Mouse (Mus musculus) cerebellum, adult 11 months (tissue): ENCODE measurements around the gene Wnt3.
"Not testable (repeated sequence)": the region's sequence is repeated elsewhere in the genome, so short reads cannot be mapped to it uniquely, and the experiment has no call there.

Source experiments
- DNase-seq: peaks from one replicate; pipeline ENCODE4 v3.0.0; 2022

Wnt3 gene

DNA sequence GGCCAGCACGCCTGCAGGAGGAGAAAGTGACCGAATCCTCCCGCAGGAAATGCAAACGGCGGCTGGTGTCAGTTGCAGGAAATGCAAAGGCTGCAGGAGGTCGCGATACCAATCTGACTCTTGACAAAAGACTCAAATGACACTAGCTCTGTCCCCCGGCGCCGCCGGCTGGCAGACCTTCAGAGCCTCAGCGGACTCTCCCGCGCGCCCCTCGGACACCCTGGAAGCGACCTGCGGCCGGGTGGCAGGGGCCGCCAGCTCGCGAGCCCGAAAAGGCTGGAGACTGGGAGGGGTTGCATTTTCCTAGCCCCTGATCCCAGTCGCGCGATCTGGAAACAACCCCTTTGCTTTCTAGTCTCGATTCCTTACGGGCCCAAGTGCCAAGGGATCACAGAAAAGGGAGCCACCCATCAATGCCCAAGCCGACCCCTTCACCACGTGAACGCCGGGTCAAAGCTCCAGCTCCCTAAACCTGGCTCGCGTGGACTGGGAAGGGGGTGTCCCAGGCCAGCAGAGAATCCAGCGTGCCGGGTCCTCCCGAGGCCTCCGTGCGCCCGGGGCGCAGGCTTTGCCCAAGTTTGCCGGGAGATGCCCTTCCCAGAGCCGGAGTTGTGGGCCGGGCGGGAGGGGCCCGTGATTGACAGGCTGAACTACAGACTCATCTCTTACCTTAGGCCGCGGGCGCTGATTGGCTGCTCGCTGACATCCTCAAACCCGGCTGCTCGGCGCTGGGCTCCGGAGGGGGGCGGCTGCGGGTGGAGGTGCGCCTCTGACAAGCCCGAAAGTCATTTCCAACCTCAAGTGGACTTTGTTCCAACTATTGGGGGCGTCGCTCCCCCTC lies at the start of gene Wnt3:
Wnt3 (plus strand) TSS at position 764 of the 841 bp plus-strand sequence.
- DNase-seq = no peak

DNA sequence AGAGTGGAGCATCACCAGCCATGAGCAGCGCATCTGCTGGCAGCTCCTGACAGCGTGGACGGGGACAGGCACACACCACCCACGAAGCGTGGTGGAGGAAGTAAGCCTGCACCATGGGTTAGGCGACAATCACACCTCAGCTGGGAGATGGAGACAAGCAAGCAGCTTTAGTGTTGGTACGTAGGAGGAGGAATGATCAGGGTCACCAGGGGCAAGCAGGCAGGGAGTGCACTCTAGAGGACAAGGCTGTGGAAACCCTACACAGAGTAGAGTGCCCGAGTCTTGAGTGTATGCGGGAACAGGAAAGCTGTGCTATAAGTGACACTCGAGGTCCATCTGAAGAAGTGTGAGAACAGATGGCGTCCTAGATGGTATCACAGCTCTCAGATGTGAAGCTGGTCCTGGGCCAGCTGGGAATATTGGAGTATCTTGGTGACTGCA lies 49.6 kb upstream of the Wnt3 start:
- no peak for DNase-seq

DNA sequence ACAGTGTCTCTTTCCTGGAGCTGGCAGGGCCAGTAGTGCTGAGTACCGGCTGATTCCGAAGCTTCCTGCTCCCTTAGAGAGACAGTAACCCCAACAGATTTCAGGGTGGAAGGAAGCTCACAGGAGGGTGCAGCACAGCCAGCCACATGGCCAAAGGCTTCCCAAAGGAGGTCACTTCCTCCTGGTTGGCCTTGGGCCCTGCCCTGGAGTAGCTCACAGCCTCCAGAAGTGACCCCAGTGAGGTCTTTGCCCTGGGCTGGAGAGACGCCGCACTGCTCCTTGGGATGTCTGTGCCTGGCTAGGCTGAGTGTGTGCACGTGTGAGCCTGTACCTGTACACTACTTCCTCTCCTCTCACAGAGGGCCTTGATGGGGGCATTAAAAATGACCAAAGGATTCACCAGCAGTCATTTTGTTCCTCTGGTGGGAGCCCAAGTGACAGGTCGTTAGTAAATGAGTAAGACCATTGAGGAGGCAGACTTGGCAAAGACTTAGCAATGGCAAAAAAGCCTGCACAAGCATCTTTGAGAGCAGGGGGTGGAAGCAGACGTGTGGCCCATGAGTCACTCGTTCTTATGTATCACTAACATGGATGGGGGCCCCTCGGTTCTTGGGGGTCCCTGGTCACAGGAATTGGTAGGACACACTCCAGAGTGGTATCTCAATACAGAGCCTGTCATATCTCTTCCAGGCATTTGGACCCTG lies 44.5 kb upstream of the Wnt3 start:
- DNase-seq = no peak

DNA sequence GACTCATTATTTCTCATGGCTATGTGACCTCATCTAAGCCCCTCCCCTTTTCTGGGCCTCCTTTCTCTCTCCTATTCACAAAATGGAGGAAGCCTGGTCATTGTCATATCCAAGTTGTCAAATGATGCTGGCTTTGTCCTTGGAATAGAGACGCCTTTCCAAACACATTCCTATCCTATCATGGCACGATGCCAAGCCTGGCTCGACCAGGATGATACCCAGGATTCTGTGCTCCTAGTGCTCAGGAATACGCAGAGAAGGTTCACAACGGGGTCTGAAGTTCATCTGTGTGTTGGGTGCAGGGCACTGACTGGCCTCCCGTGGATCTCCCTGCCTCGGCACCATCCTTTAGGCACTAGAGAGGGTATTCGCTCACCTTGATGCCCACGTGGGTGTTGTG lies 42.4 kb upstream of the Wnt3 start:
- no peak for DNase-seq

DNA sequence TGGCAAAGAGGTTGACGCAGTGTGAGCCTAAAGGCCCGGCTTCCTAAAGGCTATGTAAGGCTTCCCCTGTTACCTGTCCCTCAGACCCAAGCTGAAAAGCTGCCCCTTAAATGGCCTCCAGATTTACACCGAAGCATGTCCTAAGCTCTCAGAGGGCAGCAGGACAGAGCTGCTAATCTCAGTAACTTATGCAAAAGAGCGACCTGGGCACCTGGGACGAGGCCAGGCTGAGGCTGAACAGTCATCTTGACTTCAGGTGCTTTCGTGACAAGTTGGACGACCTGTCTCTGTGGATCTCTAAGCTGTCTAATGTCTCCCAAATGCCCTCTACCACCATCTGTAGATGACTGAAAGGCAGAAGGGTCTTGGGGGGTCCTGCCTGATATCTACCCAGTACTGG lies 41.6 kb upstream of the Wnt3 start:
- no peak for DNase-seq

DNA sequence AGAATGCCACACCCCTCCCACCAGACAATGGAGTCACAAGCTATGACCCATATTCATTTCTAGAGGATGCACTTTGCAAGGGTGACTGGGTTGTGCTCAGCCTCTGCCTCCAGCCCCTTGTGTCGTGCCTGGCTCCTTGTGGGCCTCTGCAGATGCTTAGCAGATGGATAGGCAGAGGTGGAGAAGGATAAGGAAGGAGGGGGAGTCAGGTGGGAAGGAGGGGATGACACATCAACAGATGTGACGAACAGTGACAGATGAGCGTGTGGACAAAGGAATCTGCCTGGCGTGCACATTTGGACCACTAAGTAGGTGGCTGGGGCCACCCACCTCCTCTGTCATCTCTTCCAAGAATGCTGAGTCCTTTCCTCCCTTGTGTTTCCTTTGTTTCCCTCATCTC lies 40.9 kb upstream of the Wnt3 start:
- no peak for DNase-seq

DNA sequence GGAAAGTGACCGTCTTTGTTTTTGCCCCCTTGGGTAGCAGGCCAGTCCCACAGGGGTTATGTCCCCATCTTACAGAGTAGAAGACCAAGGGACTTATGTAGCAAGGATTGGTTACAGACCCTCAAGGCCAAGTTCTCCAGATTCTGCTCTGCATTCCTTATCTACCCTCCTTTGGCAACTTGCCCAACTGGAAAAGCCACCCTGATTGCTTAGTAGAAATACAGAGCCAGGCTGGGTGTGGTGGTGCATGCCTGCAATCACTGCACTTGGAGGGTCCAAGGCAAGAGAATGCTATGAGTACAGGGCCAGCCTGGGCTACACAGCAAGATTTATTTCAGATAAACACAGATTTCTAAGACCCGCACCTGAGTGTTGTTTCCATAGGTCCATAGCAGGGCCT lies 40.0 kb upstream of the Wnt3 start:
- no peak for DNase-seq

DNA sequence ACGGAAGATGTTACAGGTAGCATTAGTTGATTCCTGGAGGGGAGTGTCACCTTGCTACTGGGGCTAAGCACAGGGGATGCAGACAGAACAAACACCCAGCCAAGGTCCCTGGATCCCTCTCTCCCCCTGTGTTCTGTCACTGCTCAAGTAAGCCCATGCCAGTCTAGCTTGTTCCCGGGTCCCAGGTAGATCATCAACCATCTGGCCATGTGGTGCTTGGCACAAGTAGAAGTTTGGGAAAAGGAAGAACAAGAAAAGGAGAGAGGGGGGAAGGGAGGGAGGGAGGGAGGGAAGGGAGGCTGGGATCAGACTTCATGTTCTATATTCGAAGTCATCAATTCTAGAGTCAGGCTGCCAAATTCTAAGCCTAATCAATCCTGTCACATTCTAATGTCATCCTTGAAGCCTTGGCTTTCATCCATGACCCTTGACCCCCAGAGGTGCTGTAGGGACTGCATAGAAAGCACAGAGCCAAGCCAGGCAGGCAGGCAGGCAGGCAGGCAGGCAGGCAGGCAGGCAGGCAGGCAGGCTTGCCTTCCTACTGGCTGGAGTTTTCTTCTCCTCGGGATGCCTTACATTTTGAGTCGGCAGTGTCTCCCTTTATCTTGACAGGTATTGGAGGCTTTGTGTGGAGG lies 39.4 kb upstream of the Wnt3 start:
- no peak for DNase-seq

DNA sequence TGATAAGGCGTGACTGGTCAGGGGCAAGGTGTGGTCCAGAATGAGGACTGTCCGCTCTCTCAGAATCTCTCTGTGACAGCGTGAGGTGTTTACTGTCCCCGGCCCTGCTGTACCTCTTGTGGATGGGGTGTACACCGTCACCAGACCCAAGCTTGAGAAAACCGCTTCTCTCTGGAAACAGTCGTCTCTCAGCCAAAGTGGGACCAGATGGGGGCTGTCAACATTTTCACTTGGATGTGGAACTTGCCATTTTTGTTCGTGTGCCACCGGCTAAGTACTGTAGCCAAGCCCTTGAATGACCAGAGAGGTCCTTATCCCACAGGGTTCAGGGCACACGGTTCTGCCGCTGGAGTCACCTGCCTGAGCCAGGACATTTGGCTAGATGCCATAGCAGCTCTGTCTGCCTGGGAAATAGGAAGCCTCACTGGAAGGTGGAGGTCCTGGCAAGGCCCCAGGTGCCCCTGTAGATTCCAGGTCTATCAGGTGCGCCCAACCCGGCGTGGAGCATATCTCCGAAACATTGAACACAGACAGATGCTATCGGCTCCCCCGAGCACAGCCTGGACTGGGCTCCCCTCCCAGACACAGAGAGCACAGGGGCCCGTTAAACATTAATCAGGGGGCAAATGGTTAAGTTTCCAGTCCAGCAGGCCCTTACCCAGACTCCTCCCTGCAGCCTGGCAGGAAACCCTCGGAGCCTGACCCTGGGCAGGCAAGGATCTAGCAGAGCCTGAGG lies 38.7 kb upstream of the Wnt3 start:
- DNase-seq = no peak

DNA sequence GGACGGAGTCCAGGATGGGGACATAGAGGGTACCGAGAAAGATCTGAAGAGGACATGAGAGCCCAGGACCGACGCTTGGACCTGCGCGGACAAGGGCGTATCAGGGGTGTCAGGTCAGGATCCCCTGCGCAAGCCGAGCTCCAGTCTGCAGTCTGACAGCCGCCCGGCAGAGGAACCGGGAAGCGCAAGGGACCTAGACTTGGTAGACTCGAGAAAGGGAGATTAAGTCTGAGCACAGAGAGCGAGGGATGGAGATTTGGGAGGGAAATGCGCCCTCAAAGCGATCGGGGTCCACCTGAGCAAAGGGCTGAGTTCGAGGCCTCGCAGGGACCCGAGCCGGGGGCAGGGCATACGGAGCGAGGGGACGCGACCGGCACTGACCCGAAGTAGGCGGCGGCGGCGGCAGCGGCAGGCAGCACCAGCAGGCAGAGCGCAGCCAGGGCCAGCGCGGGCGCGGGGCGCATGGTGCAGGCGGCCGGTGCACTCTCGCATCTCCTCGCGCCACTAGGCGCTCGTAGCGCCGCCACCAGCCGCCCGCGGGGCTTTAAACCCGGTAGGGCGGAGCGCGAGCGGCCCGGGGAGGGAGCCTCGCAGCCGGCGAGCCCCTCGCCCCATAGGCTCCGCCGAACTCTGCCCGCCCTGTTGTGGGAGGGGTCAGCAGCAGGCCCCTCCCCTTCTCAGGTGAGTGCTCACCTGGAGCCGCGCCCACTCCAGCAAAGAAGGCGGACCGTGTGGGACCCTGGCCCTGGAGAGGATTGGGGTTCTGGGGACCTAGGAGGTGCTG lies 24.5 kb upstream of the Wnt3 start, which contains the start of gene Wnt9b:
Wnt9b (minus strand) TSS at position 516 of the 784 bp plus-strand sequence.
- no peak for DNase-seq

DNA sequence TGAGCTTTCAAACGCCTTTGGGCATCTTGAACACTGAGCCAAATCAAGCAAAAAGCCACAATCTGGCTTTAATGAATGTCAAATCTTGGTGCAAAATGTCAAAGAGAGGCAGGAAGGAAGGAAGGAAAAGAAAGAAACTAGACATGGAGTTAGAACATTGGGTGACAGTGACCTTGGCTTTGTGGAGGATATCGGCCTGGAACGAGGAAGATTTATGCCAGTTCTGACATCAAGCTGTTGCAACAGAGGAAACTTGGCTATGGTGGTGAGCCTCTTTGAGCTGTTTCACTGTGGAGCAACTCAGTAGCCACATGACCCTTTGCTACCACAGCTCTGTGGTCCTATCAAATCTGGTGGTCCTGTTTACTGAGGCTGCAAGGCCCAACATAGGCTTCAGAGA lies 23.3 kb upstream of the Wnt3 start:
- DNase-seq = no peak

DNA sequence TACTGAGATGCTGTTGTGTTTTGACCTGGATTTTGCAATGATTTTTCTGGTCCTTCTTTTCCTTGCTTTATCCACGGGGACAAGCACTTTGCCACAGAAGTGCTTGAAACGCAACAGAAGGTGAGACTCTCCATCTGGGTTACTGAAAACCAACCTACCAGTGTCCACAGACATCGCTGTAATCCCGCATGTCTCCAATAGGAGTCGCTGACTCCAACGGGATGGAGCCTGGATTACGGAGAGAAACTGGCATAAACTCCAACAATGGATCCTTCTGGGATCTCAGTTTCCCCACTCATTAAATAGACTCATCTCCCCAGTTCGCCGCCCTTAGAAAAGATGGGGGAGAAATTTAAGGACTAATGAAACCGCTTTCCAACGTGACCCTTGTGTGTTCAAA lies 15.9 kb upstream of the Wnt3 start:
- no peak for DNase-seq

DNA sequence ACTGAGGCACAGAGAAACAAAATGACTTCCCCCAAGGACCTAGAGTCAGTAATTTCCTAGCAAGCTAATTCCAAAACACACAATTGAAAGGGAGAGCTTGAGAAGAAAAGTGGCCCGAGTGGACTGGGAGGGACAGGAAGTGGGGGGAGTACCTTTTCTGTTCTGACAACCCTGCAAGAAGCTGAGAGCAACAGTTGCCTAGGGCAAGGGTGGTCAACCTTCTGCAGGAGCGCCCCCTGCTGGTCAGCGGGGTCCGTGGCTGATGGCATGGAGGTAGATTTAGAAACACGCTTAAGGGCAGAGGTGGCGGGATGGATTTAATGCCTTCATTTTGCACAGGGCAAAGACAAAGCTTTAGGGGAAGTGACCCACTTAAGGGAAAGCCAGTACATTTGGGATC lies 15.2 kb upstream of the Wnt3 start:
- DNase-seq = peak; percentile 31

DNA sequence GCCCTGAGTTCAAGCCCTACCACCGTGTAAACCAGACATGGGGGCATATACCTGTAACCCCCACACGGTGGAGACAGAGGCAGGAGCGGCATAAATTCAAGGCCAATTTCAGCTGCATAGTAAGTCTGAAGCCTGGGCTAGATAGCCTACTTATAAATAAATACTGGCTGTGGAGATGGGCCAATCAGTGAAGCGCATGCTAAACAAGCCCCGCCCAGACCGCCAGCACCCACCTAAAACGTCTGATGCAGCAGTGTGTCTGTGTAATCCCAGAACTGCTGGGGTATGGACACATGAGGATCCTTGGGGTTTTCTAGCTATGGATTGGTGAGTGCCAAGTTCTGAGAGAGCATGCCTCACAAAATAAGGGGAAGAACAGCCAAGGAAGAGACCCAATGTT lies 13.8 kb upstream of the Wnt3 start:
- no peak for DNase-seq

DNA sequence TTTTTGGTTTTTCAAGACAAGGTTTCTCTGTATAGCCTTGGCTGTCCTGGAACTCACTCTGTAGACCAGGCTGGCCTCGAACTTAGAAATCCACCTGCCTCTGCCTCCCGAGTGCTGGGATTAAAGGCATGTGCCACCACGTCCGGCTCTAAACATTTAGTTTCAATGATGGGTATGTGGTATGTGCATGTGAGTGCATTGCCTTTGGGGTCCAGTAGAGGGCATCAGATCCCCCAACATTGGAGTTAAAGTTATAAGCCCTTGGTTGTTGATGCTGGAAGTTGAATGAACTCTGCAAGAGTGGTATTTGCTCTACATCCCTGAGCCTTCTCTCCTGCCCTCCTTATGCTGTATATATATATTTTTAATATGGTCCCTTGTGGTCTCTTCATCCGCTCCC lies 13.1 kb upstream of the Wnt3 start:
- not testable (repeated sequence) for DNase-seq

DNA sequence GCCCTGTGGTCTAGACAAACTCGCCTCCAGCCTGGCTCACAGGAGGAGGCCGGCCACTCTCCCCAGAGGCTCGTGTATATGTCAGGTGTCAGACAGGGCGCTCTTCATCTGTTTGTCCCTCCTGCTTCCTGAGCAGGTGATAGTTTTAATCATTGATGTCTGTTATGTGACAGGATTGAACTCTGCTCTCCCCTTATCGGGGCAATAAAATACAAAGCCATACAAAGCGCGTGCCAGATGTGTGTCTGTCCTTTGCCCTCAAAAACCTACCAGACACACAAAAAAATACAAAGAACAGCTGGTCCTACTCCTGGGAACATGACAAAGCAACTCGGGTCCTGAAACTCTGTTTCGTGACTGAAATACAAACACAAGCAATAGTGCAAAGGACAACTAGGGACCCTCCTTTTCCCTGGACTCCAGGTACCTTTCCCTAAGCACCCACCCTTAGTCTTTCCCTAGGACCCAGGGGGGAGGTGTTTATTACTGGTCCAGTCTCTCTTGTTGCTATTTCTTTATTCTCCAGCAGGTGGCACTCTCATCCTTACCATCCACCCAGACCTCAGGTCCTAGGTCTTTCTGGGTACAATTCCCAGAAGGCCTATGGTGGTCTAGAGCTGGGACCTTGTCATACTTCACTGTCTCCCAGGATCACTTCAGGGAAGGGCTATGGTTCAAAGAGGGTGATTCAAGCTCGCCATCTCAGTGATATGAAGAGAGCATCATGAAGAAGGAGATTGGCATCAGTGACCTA lies 10.4 kb upstream of the Wnt3 start:
- DNase-seq = peak; percentile 42

DNA sequence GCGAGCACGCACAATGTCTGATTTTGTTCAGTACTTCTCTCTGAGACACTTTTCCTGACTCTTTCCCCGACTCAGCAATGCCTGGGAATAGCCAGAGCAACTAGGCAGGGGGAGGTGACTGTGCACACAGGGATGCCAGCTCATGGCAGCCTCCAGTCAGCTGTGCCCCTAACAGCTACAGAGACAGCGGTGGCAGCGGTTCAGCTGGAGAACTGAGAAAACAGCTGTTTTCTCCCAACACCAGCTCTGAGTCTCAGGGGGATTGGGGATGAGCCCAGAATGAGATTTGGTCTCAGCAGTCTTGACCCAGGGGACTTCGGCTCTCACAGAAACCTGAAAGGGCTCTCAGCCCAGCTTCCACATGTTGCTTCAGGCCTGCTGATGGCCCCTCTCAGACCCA lies 9.3 kb upstream of the Wnt3 start:
- DNase-seq = no peak

DNA sequence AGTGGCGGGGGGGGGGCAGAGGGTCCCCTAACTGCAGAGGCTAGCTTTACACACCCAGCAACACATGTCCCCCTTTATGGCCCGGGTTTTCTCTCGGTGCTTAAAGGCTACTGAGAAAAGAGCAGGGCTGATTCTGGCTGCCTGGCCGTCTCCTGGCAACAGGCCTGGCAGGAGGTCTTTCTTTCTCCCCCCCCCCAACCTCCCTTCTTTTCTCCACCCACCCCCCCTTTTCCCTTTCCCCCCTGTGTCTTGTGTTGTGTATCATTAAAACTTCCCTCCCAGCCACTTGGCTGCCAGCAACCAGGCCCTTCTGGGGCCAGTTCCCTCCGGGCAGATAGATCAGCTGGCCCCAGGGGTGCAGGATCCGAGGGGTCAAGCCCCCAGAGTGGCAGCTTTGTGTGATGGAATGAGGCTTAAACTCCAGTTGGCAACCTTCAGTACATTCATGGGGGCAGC lies 8.4 kb upstream of the Wnt3 start:
- DNase-seq = no peak

DNA sequence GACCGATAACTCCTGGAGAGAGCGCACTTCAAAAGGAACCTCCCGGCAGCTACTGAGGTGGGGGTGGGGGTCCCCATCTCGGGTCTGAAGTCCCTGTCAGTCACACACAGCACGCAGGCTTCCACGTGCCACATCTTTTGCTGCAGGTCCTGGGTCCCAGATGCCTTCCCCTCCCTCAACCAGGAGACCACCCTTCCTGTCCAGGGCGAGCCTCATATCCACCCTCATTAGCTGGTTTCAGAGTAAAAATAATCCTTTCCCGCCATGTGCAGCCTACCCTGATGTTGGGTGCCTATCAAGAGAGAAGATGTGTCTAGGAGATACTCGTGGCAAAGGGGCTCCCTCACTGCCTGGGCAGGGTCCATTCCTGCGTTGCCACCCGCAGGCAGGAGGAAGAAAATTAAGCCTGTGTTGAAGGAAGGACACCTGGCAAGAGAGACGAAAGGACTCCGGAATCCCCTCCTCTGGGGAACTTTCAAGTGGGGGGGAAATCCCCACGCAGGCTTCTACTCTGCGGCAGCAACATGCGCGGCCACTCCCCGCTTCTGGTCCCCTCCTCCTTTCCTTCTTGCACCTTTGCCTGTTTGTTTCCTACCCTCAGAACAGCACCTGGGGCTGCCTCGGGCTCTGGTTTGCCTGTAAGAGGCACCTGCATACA lies 2.7 kb upstream of the Wnt3 start:
- no peak for DNase-seq

DNA sequence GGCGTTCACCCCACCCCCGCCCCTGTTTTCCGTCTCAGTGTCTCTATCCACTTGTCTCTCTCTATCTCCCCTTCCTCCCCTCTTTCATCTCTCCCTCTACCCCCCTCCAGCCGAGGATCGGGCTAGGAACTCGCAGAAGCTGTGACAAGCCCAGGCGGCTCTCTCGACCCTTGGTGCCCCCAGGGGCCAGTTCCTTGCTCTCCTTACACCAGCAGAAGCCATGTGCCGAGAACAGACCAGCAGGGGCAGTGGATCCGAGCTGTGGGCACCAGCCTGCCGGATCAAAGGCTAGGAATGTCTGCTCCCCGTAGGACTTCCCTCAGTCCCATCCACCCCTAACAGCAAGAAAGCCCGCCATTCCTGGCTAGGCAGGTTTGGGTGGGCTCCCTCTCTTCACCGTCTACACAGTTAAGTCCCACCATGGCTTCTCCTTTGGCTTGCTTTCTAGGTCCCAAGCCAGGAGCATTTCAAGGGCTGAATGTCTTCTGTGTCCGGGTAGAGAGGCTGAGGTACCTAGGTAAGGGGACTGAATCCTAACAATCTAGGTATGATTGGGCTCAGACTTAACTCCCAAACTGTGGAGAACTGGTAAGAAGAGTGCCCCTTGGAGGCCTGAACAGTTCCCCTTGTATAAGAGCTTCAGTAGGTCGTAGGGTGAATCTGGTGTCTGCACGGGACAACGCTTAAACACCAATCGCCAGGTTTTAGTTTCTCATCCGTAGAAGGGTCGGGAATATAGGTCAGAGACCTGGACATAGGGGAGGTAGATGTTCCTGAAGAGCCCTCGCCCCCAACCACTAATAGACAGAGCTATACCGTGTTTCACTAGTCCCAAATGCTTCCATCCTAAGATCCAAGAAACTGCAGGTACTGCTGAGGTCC lies 1.2 kb upstream of the Wnt3 start:
- no peak for DNase-seq
